Mouse (Mus musculus): ENCODE measurements around the gene Phospho1.
"Not testable (repeated sequence)": the region's sequence is repeated elsewhere in the genome, so short reads cannot be mapped to it uniquely, and the experiment has no call there.

The Phospho1 gene

GRCm38 (mm10) chr11:95859468-95859855 lies 35.2 kb downstream of the Phospho1 start:
- in situ Hi-C loops (cut with MboI) = loop anchor here (5.0 kb wide), 1 partner anchor 37 kb away; the partner anchor contains the start of gene Phospho1

- in situ Hi-C loops (cut with MboI) = no loop called here
Observed at GRCm38 (mm10) chr11:95860071-95860490, 35.8 kb downstream of the Phospho1 start.

GRCm38 (mm10) chr11:95861397-95861796 lies 37.1 kb downstream of the Phospho1 start:
- in situ Hi-C loops (cut with MboI) = no loop called here

DNA sequence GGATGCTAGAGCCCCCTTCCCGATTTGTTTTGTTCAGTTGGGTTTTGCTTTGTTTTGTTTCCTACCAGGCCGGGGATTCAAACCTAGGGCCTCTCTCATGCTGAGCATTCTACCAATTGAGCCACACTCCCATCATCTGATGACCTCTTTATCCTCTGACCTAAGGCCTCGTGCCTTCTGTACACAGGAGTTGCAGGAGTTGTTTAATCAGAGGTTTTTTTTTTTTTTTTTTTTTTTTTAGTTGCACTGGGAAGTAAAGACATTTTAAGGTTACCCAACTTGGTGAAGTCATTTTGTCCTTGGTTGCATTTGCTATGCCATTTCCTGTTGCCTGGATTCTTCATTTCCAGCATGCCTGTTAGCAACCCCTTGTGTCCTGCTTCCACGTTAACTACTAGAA lies 45.1 kb downstream of the Phospho1 start:
- in situ Hi-C loops (cut with MboI) = no loop called here

DNA sequence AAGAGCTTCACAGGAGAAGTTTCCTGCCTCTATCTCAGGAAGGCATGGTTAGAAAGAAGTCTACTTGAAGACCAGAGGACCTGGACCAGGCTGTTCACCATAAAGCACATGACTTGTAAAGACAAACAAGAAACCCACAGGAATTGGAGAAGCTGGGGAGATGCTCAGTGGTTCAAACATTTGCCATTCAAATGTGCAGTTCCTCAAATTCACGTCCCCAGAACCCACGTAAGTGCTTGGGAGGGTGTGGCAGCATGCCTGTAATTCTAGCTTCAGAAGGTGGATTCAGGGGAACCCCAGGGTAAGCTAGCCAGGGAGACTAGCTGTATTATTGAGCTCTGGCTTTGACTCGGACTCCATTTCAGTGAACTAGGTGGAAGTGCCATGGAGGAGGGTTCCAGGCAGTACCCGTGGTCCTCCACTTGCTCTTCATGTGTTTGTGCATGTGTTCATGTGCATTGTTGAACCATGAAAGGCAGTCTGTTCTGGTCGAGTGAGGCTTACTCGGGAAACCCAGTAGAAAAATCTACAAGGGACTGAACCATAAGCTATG lies 45.7 kb downstream of the Phospho1 start:
- in situ Hi-C loops (cut with MboI) = no loop called here

- in situ Hi-C loops (cut with MboI) = no loop called here
Observed at GRCm38 (mm10) chr11:95875804-95876203, 51.5 kb downstream of the Phospho1 start.

- in situ Hi-C loops (cut with MboI) = no loop called here
Observed at GRCm38 (mm10) chr11:95876296-95876695, 52.0 kb downstream of the Phospho1 start.

DNA sequence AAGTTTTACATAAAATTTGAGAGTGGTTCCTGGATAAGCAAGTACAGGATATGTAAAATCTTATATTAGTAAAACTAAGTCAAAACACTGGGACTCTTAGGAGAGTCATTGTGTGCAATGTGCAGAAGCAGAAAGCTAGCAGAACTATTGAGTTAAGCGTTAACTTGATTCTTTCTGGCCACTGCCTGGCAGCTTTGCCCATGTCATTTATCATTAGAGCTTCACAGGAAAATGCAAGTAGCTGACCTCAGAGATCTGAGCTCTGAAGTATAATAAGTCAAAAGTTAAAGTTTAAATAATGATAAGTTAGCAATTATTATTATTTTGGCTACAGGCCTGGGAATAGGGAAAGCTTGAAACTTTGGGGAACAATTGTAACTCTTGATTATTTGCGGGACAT lies 55.6 kb downstream of the Phospho1 start:
- in situ Hi-C loops (cut with MboI) = not testable (repeated sequence)

Measured in mature B cell (primary cell).